In genomic region chr3:95992990-95993603, GRCm38 (mm10) we compare ENCODE assay signal across 7 mouse cellular contexts. TPM values are rescaled to one million over a fixed set of nuclear protein-coding genes. Genes with fewer than 3 reads are reported as not detected.
DNase-seq lines count a peak whose midpoint lies in the region; ATAC-seq and TF ChIP-seq lines count a peak whose summit lies in the region.

No protein-coding gene starts in this region.

- TF ChIP-seq POLR2A in testis, adult 2 months (IDR thresholded peaks at IDR 0.05; ENCODE audit: control insufficient read depth, low read depth, low read length), result no peak

- H3K4me3 ChIP-seq in testis, adult 2 months (ENCODE audit: control insufficient read depth, low read depth, low read length), result no peak overlapping the region
- H3K4me3 ChIP-seq in liver, embryonic 13.5 days (replicated peaks), result no peak overlapping the region
- H3K4me3 ChIP-seq in stomach, embryonic 15.5 days (replicated peaks), result peak overlapping the region; percentile 74; the same call in 1 of the 2 replicates

- ATAC-seq in liver, embryonic 13.5 days (ENCODE audit: low read depth), result no peak
- ATAC-seq in stomach, embryonic 15.5 days (ENCODE audit: insufficient read depth, low FRiP score, low read depth), result no peak

- intact Hi-C loops in heart, postnatal 25 days (cut with DNase I), result no loop called here
- intact Hi-C loops in left cerebral cortex, postnatal 14 days (cut with DNase I), result no loop called here

- H3K4me2 ChIP-seq in liver, embryonic 13.5 days, result peak overlapping the region; percentile 95
- H3K4me2 ChIP-seq in stomach, embryonic 15.5 days, result peak overlapping the region; percentile 81; the same call in 1 of the 2 replicates

- H3K27me3 ChIP-seq in testis, adult 2 months (ENCODE audit: control insufficient read depth, insufficient read depth, low read length), result no peaks in the 10 kb centered on the region
- H3K27me3 ChIP-seq in liver, embryonic 13.5 days, result peaks cover 56% of the 10 kb centered on the region
- H3K27me3 ChIP-seq in stomach, embryonic 15.5 days (replicated peaks), result no peaks in the 10 kb centered on the region

- H3K36me3 ChIP-seq in testis, adult 2 months (ENCODE audit: control insufficient read depth, insufficient read depth, low read length), result no peaks in the 10 kb centered on the region
- H3K36me3 ChIP-seq in liver, embryonic 13.5 days, result peaks cover 18% of the 10 kb centered on the region
- H3K36me3 ChIP-seq in stomach, embryonic 15.5 days, result peaks cover 17% of the 10 kb centered on the region; the same call in 1 of the 2 replicates

- no peak overlapping the region for H3K9ac ChIP-seq in liver, embryonic 13.5 days
- no peak overlapping the region; the same call in 1 of the 2 replicates for H3K9ac ChIP-seq in stomach, embryonic 15.5 days

- 0 out of 2 replicates have a peak overlapping the region, but pooled peaks have one; percentile 35 for H3K27ac ChIP-seq in testis, adult 2 months (ENCODE audit: control insufficient read depth, insufficient read depth, low read depth, low read length)
- peak overlapping the region; percentile 39; the same call in 1 of the 2 replicates for H3K27ac ChIP-seq in liver, embryonic 13.5 days
- peak overlapping the region; percentile 95; the same call in 1 of the 2 replicates for H3K27ac ChIP-seq in stomach, embryonic 15.5 days

- no peaks in the 10 kb centered on the region for H3K9me3 ChIP-seq in liver, embryonic 13.5 days (replicated peaks)
- no peaks in the 10 kb centered on the region for H3K9me3 ChIP-seq in stomach, embryonic 15.5 days

- 62% methylated on average over 5 of the region's 5 CpGs for WGBS in liver, embryonic 13.5 days (ENCODE audit: insufficient replicate concordance)
- WGBS in stomach, embryonic 15.5 days, result 46% methylated on average over 5 of the region's 5 CpGs

- no peak for TF ChIP-seq CTCF in testis, adult 2 months (IDR thresholded peaks at IDR 0.05; ENCODE audit: control insufficient read depth, insufficient read depth, insufficient replicate concordance, low read depth, low read length)

- DNase-seq in testis, postnatal 10 days (ENCODE audit: low spot score), result no peak
- peak; percentile 23 for DNase-seq in heart, postnatal 25 days (ENCODE audit: low spot score)
- no peak for DNase-seq in liver, embryonic 13.5 days
- DNase-seq in left cerebral cortex, postnatal 14 days (ENCODE audit: low spot score in 2 of 2), result no peak
- no peak for DNase-seq in thymus, adult 18-20 months

- peaks cover 6% of the 10 kb centered on the region for H3K4me1 ChIP-seq in testis, adult 2 months (ENCODE audit: control insufficient read depth, insufficient read depth, low read length)
- peaks cover 54% of the 10 kb centered on the region for H3K4me1 ChIP-seq in liver, embryonic 13.5 days (replicated peaks)
- peaks cover 26% of the 10 kb centered on the region for H3K4me1 ChIP-seq in stomach, embryonic 15.5 days

RNA-seq across cellular contexts. Expression of gene Plekho1, which starts 2.7 kb away (rescaled TPM):
- polyA plus RNA-seq in testis, adult 2 months (2012; rRNA removed), result 43.8 and 55.7 TPM in 2 replicates
- total RNA-seq in heart, postnatal 25 days (2021), result 10 to 100 TPM; 76.4 to 89.1 TPM
- polyA plus RNA-seq in liver, embryonic 13.5 days (2015; fragmentation: Nextera tagmentation; extraction: Ambion mirVana), result 6.9 and 7.8 TPM in 2 replicates
- 30.9 and 33.2 TPM in 2 replicates for polyA plus RNA-seq in stomach, embryonic 15.5 days (2015; fragmentation: Nextera tagmentation; extraction: Ambion mirVana)
- 10 to 100 TPM; 67.5 to 69.7 TPM for total RNA-seq in left cerebral cortex, postnatal 14 days (2021)

Comparison
In these comparisons a context has a peak if more than half of its experiments do, and no peak if none do; other contexts are left out.
1. H3K27ac ChIP-seq: peak in every context shown above with its lines; median percentile 95 in stomach, embryonic 15.5 days; 39 in liver, embryonic 13.5 days; 35 in testis, adult 2 months.